Comparison of ENCODE assay signal across 9 mouse cellular contexts in the genomic region with DNA sequence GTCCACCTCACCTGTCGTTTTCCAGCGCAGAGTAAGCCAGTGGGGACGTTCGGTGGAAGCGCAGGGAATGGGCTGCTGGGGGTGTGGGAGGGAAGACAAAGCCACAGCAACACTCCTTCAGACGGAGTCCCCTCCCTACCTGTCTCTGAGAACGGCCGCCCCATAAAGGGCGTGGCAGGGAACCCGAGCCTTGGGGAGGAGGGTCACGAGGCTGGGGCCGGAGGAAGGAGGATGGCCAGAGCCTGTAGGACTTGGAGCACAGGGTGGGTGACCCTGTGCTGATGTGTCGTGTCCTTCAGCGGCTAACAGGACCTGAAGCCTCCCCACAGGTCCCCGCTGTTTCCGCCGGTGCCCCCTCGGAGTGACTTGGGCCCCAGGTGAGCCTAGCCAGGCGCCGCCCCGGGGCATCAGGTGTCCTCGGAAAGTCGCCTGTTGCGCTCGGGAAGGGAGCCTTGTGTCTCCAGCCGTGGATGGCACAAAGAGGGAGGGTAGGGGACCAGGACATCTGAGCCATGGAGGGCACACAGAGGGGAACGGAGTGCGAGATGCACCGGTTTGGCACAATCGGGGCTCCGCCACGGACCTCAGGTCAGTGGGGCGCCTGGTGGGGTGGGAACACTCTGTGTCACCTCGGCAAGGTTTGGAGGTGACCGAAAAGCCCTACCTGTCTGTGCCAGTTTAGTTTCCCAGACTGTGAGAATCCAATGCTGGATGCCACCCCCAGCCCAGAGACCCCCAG. TPM values are rescaled to one million over a fixed set of nuclear protein-coding genes. Genes with fewer than 3 reads are reported as not detected.
DNase-seq lines count a peak whose midpoint lies in the region; ATAC-seq and TF ChIP-seq lines count a peak whose summit lies in the region.
"Had no signal": no experiment of that assay in that cellular context is flagged by ENCODE, and none has a peak within 500 bp of the region (broad histone marks: within the 10 kb centered on the region; RNA-seq: fewer than 3 reads in every experiment).

A gene (plus strand): TSS at position 193 of the 739 bp plus-strand sequence.

- no peak for DNase-seq in liver, embryonic 11.5 days (ENCODE audit: low spot score)
- no peak for DNase-seq in liver
- DNase-seq in gonadal fat pad, adult 2 months (ENCODE audit: low read depth) = no peak
- no peak for DNase-seq in frontal cortex, postnatal 25 days (ENCODE audit: low spot score in 2 of 2)
- DNase-seq in cerebellum, postnatal 4 days (ENCODE audit: low spot score in 2 of 2) = no peak
- no peak for DNase-seq in gastrocnemius, adult 18-20 months (ENCODE audit: low spot score)
- DNase-seq: gastrocnemius, postnatal 14 days had no signal

- no peak within 1 kb of the TSS for H3K9ac ChIP-seq in liver, embryonic 11.5 days (ENCODE audit: low read depth, low read length)
- H3K9ac ChIP-seq in limb, embryonic 13.5 days = peak within 1 kb of the TSS; percentile 59

- H3K36me3 ChIP-seq in liver, embryonic 11.5 days (ENCODE audit: control insufficient read depth, insufficient read depth, low read length) = no peaks in the 10 kb centered on the region
- H3K36me3 ChIP-seq in limb, embryonic 13.5 days = no peaks in the 10 kb centered on the region

- no peak within 1 kb of the TSS for H3K27ac ChIP-seq in liver, embryonic 11.5 days (ENCODE audit: low read depth, low read length)
- no peak within 1 kb of the TSS for H3K27ac ChIP-seq in limb, embryonic 13.5 days
- H3K27ac ChIP-seq in olfactory bulb, adult 2 months (ENCODE audit: insufficient read depth, low read depth, low read length) = no peak within 1 kb of the TSS

- no peak for TF ChIP-seq POLR2A in olfactory bulb, adult 2 months (IDR thresholded peaks at IDR 0.05; ENCODE audit: insufficient read depth, low read depth, low read length)

- H3K4me3 ChIP-seq in liver, embryonic 11.5 days (ENCODE audit: low read depth, low read length) = peak within 1 kb of the TSS; percentile 21; the same call in 1 of the 2 replicates
- peak within 1 kb of the TSS; percentile 40 for H3K4me3 ChIP-seq in limb, embryonic 13.5 days
- H3K4me3 ChIP-seq in olfactory bulb, adult 2 months (ENCODE audit: insufficient read depth, low read depth, low read length) = no peak within 1 kb of the TSS

- ATAC-seq in liver, embryonic 11.5 days (replicated peaks; ENCODE audit: low FRiP score) = no peak
- no peak for ATAC-seq in limb, embryonic 13.5 days (ENCODE audit: low FRiP score, low read depth)

- peak within 1 kb of the TSS; percentile 40 for H3K4me2 ChIP-seq in liver, embryonic 11.5 days
- H3K4me2 ChIP-seq in limb, embryonic 13.5 days (replicated peaks) = peak within 1 kb of the TSS; percentile 67

- no peaks in the 10 kb centered on the region for H3K4me1 ChIP-seq in liver, embryonic 11.5 days (replicated peaks; ENCODE audit: control insufficient read depth, insufficient read depth, low read length)
- peaks cover 19% of the 10 kb centered on the region for H3K4me1 ChIP-seq in limb, embryonic 13.5 days
- no peaks in the 10 kb centered on the region for H3K4me1 ChIP-seq in olfactory bulb, adult 2 months (ENCODE audit: control insufficient read depth, insufficient read depth, low read length)

- no peak for TF ChIP-seq CTCF in olfactory bulb, adult 2 months (IDR thresholded peaks at IDR 0.05; ENCODE audit: insufficient read depth, low read depth, low read length)

- WGBS in liver, embryonic 11.5 days = 11% methylated on average over 35 of the region's 35 CpGs
- WGBS in limb, embryonic 13.5 days = 11% methylated on average over 35 of the region's 35 CpGs
- WGBS in olfactory bulb, adult 2 months = 18% methylated on average over 35 of the region's 35 CpGs

- H3K9me3 ChIP-seq in liver, embryonic 11.5 days (ENCODE audit: control insufficient read depth, low read length) = no peaks in the 10 kb centered on the region
- H3K9me3 ChIP-seq in limb, embryonic 13.5 days = no peaks in the 10 kb centered on the region

- H3K27me3 ChIP-seq in liver, embryonic 11.5 days (replicated peaks; ENCODE audit: control insufficient read depth, insufficient read depth, low read length) = peaks cover 33% of the 10 kb centered on the region
- peaks cover 28% of the 10 kb centered on the region for H3K27me3 ChIP-seq in limb, embryonic 13.5 days

RNA-seq across cellular contexts. Expression of the gene that starts here (rescaled TPM):
- polyA plus RNA-seq in liver, embryonic 11.5 days (2014; fragmentation: Nextera tagmentation; extraction: Ambion mirVana) = 1.9 and 2.0 TPM in 2 replicates
- polyA plus RNA-seq in gonadal fat pad, adult 2 months (2012; rRNA removed) = 13.5 and 17.7 TPM in 2 replicates
- polyA plus RNA-seq in limb, embryonic 13.5 days (2015; fragmentation: Nextera tagmentation; extraction: Ambion mirVana) = 2.7 and 2.8 TPM in 2 replicates
- polyA plus RNA-seq in olfactory bulb, adult 2 months (2012; ENCODE audit: insufficient read depth, insufficient read length, low replicate concordance, missing spikeins) = not detected in 2 replicates
- not detected for total RNA-seq in gastrocnemius, adult 18-20 months (2021)
- total RNA-seq: gastrocnemius, postnatal 14 days had no signal
